Mouse (Mus musculus): ENCODE results near the gene 1700092M07Rik. TPM values are rescaled to one million over a fixed set of nuclear protein-coding genes. Genes with fewer than 3 reads are reported as not detected.
"Not testable (repeated sequence)": the region's sequence is repeated elsewhere in the genome, so short reads cannot be mapped to it uniquely, and the experiment has no call there.

1700092M07Rik gene
- polyA plus RNA-seq, 1 experiment from 2014 or later, result 3.1 TPM

DNA sequence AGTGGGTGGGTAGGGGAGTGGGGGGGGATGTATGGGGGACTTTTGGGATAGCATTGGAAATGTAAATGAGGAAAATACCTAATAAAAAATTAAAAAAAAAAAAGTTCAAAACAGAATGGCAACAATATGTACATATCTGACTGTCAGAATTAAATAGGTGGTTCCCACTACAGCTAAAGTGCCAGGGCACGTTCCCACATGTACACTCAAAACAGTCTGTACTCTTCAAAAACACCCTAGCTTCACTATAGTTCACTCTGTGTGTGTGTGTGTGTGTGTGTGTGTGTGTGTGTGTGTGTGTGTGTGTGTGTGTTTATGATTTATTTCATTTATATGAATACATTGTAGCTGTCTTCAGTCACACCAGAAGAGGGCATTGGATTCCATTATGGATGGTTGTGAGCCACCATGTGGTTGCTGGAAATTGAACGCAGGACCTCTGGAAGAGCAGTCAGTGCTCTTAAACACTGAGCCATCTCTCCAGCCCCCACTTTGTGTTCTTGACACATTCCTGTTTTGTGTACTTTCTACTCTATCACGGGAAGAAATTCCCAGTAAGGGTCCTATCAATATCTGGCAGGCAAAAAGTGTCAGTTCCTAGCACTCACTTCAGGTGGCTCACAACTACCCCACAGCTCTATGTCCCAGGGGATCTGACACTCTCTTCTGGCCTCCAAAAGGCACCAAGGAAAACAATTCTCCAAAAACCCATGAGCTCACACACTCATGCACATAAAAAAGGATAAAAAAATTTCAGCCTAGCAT is 12.0 kb upstream of the 1700092M07Rik start:
- not testable (repeated sequence) for H3K4me3 ChIP-seq (ENCODE audit: low read depth, low read length); H3K27ac ChIP-seq (ENCODE audit: low read depth, low read length); H3K9me3 ChIP-seq (ENCODE audit: control insufficient read depth, low read length); H3K9ac ChIP-seq (ENCODE audit: low read length); ATAC-seq (replicated peaks; ENCODE audit: low FRiP score); H3K4me1 ChIP-seq (replicated peaks; ENCODE audit: control insufficient read depth, insufficient read depth, low read length); DNase-seq (ENCODE audit: low spot score); H3K27me3 ChIP-seq (ENCODE audit: control insufficient read depth, insufficient read depth, low read length); H3K4me2 ChIP-seq (ENCODE audit: low read depth, low read length, severe bottlenecking)
- peaks cover 10% of the 10 kb centered on the region; the same call in 1 of the 2 replicates for H3K36me3 ChIP-seq (ENCODE audit: control insufficient read depth, insufficient read depth, low read length)
- 50% methylated on average over 3 of the region's 3 CpGs for WGBS

DNA sequence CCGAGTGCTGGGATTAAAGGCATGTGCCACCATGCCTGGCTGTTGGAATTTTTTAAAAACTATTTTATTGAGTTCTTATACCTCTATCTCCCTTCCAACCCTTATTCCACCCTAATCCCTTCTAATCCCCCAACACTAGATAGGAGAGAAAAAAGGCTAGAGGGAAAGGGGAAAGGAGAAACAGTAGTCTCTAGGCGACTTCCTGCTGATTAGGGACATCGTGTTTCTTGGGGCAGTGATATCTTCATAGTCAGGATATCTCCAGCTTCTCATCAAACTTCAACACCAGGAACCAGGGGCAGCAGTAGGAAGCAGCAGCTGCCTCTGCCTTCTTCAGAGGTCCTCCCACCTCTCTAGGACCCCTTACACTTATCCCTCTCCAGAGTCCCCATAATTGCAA is 6.2 kb upstream of the 1700092M07Rik start:
- H3K4me3 ChIP-seq (ENCODE audit: low read depth, low read length), result no peak overlapping the region
- DNase-seq (ENCODE audit: low spot score), result no peak
- no peak overlapping the region for H3K9ac ChIP-seq (ENCODE audit: low read length)
- no peaks in the 10 kb centered on the region for H3K9me3 ChIP-seq (ENCODE audit: control insufficient read depth, low read length)
- no peak overlapping the region for H3K4me2 ChIP-seq (ENCODE audit: low read depth, low read length, severe bottlenecking)
- peaks cover 2% of the 10 kb centered on the region; the same call in 1 of the 2 replicates for H3K36me3 ChIP-seq (ENCODE audit: control insufficient read depth, insufficient read depth, low read length)
- 79% methylated on average over 3 of the region's 3 CpGs for WGBS
- H3K27ac ChIP-seq (ENCODE audit: low read depth, low read length), result no peak overlapping the region
- no peaks in the 10 kb centered on the region for H3K27me3 ChIP-seq (ENCODE audit: control insufficient read depth, insufficient read depth, low read length)
- no peak for ATAC-seq (replicated peaks; ENCODE audit: low FRiP score)
- H3K4me1 ChIP-seq (replicated peaks; ENCODE audit: control insufficient read depth, insufficient read depth, low read length), result 0 out of 2 replicates have a peak, but pooled peaks cover 3% of the 10 kb centered on the region

DNA sequence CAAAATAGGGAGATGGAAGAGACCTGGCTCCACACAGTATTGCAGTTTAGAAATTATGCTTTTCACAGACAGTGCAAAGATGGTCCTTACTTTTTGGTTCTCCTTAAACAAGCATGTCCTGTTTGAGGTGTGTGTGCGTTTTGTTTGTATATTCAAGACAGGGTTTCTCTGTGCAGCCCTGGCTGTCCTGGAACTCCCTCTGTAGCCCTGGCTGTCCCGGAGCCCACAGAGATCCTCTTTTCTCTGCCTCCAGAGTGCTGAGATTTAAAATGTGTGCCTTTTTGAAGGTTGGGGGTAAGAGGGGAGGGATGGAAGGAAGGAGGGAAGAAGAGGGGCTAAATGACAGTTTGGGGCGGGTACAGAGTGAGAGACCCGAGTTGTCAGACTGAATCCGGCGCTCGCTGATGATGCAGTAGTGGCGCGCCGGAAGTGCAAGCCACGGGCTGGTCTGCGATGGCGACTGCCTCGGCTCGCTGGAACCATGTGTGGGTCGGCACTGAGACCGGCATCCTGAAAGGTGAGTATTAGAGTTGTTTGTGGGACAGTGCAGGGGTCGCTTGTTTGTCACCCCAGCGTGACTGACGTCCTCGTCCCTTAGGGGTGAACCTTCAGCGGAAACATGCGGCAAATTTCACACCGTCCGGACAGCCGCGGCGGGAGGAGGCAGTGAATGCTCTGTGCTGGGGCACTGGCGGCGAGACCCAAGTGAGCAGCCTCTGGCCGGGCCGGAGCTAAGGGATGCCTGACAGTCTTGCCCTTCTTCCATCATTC is 4.9 kb upstream of the 1700092M07Rik start, which contains the start of gene Wdr74:
TSS of gene Wdr74 (plus strand) at position 439 of the 771 bp plus-strand sequence.
- H3K4me1 ChIP-seq (replicated peaks; ENCODE audit: control insufficient read depth, insufficient read depth, low read length), result peaks cover 5% of the 10 kb centered on the region
- DNase-seq (ENCODE audit: low spot score) (peak; percentile 94), ATAC-seq (replicated peaks; ENCODE audit: low FRiP score) (peak; percentile 94)
- H3K27me3 ChIP-seq (ENCODE audit: control insufficient read depth, insufficient read depth, low read length), result no peaks in the 10 kb centered on the region
- no peaks in the 10 kb centered on the region for H3K9me3 ChIP-seq (ENCODE audit: control insufficient read depth, low read length)
- peak within 1 kb of the TSS; percentile 81 for H3K4me2 ChIP-seq (ENCODE audit: low read depth, low read length, severe bottlenecking)
- under 1% methylated on average over 32 of the region's 32 CpGs for WGBS
- H3K27ac ChIP-seq (ENCODE audit: low read depth, low read length), result no peak within 1 kb of the TSS
- H3K36me3 ChIP-seq (ENCODE audit: control insufficient read depth, insufficient read depth, low read length), result peaks cover 5% of the 10 kb centered on the region
- H3K4me3 ChIP-seq (ENCODE audit: low read depth, low read length), result peak within 1 kb of the TSS; percentile 88
- H3K9ac ChIP-seq (ENCODE audit: low read length), result peak within 1 kb of the TSS; percentile 75

DNA sequence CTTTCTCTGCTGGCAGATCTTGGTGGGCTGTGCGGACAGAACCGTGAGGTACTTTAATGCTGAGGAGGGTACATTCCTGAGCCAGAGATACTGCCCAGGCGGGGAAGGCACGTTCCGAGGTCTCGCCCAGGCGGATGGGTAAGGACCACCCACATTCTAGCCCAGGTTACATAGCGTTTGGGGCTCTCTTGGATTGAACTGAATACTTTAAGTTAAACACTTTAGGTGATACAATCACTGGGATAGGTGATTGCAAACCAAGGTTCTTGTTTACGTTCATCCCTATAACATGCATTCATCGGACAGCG is 4.4 kb upstream of the 1700092M07Rik start:
- WGBS, result 3% methylated on average over 11 of the region's 11 CpGs
- DNase-seq (ENCODE audit: low spot score), result no peak
- Histone ChIP-seq H3K4me2 (ENCODE audit: low read depth, low read length, severe bottlenecking) (peak overlapping the region; percentile 81), H3K9ac (ENCODE audit: low read length) (peak overlapping the region; percentile 75), H3K4me3 (ENCODE audit: low read depth, low read length) (peak overlapping the region; percentile 88), H3K27me3 (ENCODE audit: control insufficient read depth, insufficient read depth, low read length) (no peaks in the 10 kb centered on the region), H3K36me3 (ENCODE audit: control insufficient read depth, insufficient read depth, low read length) (peaks cover 5% of the 10 kb centered on the region), H3K4me1 (replicated peaks; ENCODE audit: control insufficient read depth, insufficient read depth, low read length) (peaks cover 10% of the 10 kb centered on the region), H3K9me3 (ENCODE audit: control insufficient read depth, low read length) (no peaks in the 10 kb centered on the region), H3K27ac (ENCODE audit: low read depth, low read length) (no peak overlapping the region)
- no peak for ATAC-seq (replicated peaks; ENCODE audit: low FRiP score)

DNA sequence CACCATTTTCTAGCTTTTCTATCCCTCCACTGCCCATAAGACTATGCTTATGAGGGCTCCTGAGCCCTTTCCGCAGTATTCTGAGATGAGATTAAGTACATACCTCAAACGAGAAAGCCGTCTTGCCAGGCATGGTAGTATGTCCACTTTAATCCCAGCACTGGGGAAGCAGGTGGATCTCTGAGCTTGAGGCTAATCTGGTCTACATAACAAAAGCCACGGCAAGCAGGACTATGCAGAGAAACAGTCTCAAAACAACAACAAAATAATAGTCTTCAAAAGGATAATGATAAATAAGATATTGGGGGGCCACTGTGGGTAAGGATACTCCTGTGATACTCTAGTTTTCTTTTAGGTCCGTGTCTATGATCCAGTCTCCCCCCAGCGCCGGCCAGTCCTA is 1.6 kb upstream of the 1700092M07Rik start:
- H3K9ac ChIP-seq (ENCODE audit: low read length), result no peak overlapping the region
- no peaks in the 10 kb centered on the region for H3K9me3 ChIP-seq (ENCODE audit: control insufficient read depth, low read length)
- H3K4me2 ChIP-seq (ENCODE audit: low read depth, low read length, severe bottlenecking), result no peak overlapping the region
- peaks cover 15% of the 10 kb centered on the region for H3K4me1 ChIP-seq (replicated peaks; ENCODE audit: control insufficient read depth, insufficient read depth, low read length)
- peaks cover 8% of the 10 kb centered on the region for H3K36me3 ChIP-seq (ENCODE audit: control insufficient read depth, insufficient read depth, low read length)
- DNase-seq (ENCODE audit: low spot score), result no peak
- no peak overlapping the region for H3K4me3 ChIP-seq (ENCODE audit: low read depth, low read length)
- H3K27ac ChIP-seq (ENCODE audit: low read depth, low read length), result no peak overlapping the region
- no peaks in the 10 kb centered on the region for H3K27me3 ChIP-seq (ENCODE audit: control insufficient read depth, insufficient read depth, low read length)
- no peak for ATAC-seq (replicated peaks; ENCODE audit: low FRiP score)
- 92% methylated on average over 7 of the region's 7 CpGs for WGBS

DNA sequence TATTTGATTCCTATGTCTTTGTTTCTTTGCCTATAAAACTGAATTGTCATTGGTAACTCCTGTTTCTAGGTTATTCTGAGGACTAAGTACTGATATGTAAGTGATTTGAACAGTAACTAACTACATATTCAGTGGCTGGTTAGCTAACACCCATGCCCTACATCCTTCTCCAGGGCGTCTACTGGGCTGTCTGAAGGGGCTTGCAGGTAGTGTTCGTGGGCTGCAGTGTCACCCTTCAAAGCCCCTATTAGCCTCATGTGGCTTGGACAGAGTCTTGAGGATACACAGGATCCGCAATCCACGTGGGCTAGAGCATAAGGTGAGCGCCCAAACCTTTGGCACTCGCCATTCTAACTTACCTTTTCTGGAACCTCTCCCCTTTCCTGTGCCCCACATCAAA is 872 bp upstream of the 1700092M07Rik start:
- DNase-seq (ENCODE audit: low spot score) (no peak), ATAC-seq (replicated peaks; ENCODE audit: low FRiP score) (no peak)
- H3K36me3 ChIP-seq (ENCODE audit: control insufficient read depth, insufficient read depth, low read length), result peaks cover 8% of the 10 kb centered on the region
- H3K9ac ChIP-seq (ENCODE audit: low read length), result no peak overlapping the region
- no peak overlapping the region for H3K4me2 ChIP-seq (ENCODE audit: low read depth, low read length, severe bottlenecking)
- peaks cover 15% of the 10 kb centered on the region for H3K4me1 ChIP-seq (replicated peaks; ENCODE audit: control insufficient read depth, insufficient read depth, low read length)
- H3K27ac ChIP-seq (ENCODE audit: low read depth, low read length), result no peak overlapping the region
- WGBS, result 90% methylated on average over 6 of the region's 6 CpGs
- H3K4me3 ChIP-seq (ENCODE audit: low read depth, low read length), result no peak overlapping the region
- no peaks in the 10 kb centered on the region for H3K27me3 ChIP-seq (ENCODE audit: control insufficient read depth, insufficient read depth, low read length)
- H3K9me3 ChIP-seq (ENCODE audit: control insufficient read depth, low read length), result no peaks in the 10 kb centered on the region

DNA sequence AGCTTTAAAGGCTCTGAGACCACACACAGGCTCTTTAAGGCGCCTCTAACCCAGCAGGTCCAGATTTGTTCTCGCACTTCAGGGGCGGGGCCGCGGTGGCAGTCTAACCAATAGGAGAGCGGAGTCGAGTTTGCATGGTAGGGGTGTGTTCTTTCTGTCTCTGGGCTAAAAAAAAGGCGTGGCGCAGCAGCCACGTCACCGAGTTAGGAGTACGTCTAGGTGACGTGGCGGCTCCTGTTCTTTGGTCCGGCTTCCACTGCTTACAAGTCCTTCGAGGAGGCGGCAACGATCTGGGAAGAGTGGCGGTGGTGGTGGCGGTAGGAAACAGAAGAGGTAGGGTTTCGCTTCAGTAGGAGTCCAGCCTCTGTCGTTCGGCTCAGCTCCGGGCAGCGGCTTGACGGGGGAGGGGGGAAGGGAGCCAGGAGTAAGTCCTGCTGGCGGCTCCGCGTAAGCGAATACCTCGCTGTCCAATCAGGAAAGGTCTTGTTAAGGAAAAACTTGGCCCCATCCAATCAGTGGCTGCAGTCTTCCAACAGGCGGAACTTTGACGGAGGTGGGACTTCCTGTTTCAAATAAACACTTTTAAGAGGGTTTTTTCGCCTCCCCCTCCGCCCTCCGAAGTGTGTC is 838 bp downstream of the 1700092M07Rik start, which contains the start of gene Stx5a:
TSS of gene Stx5a (plus strand) at position 171 of the 627 bp plus-strand sequence.
- WGBS, result under 1% methylated on average over 36 of the region's 36 CpGs
- H3K9ac ChIP-seq (ENCODE audit: low read length), result peak within 1 kb of the TSS; percentile 62
- ATAC-seq (replicated peaks; ENCODE audit: low FRiP score) (peak; percentile 98), DNase-seq (ENCODE audit: low spot score) (peak; percentile 96)
- H3K9me3 ChIP-seq (ENCODE audit: control insufficient read depth, low read length), result no peaks in the 10 kb centered on the region
- H3K27me3 ChIP-seq (ENCODE audit: control insufficient read depth, insufficient read depth, low read length), result no peaks in the 10 kb centered on the region
- H3K36me3 ChIP-seq (ENCODE audit: control insufficient read depth, insufficient read depth, low read length), result peaks cover 8% of the 10 kb centered on the region
- peaks cover 12% of the 10 kb centered on the region for H3K4me1 ChIP-seq (replicated peaks; ENCODE audit: control insufficient read depth, insufficient read depth, low read length)
- peak within 1 kb of the TSS; percentile 79 for H3K4me2 ChIP-seq (ENCODE audit: low read depth, low read length, severe bottlenecking)
- H3K4me3 ChIP-seq (ENCODE audit: low read depth, low read length), result peak within 1 kb of the TSS; percentile 67
- peak within 1 kb of the TSS; percentile 87 for H3K27ac ChIP-seq (ENCODE audit: low read depth, low read length)

DNA sequence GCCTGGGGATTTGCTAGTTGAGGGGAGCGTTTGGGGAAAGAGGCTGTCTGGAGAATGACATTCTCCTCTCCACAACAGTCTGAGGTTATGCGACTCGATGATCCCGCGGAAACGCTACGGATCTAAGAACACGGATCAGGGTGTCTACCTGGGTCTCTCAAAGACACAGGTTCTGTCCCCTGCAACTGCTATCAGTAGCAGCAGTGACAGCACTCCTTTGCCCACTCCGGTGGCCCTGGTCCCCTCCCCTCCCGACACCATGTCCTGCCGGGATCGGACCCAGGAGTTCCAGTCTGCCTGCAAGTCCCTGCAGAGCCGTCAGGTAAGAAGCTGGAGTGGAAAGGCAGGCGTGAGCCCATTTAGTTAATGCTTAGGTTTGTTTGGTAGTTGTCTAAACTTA is 1.7 kb downstream of the 1700092M07Rik start:
- peak overlapping the region; percentile 67 for H3K4me3 ChIP-seq (ENCODE audit: low read depth, low read length)
- peaks cover 8% of the 10 kb centered on the region for H3K36me3 ChIP-seq (ENCODE audit: control insufficient read depth, insufficient read depth, low read length)
- peaks cover 12% of the 10 kb centered on the region for H3K4me1 ChIP-seq (replicated peaks; ENCODE audit: control insufficient read depth, insufficient read depth, low read length)
- no peak overlapping the region for H3K27ac ChIP-seq (ENCODE audit: low read depth, low read length)
- no peaks in the 10 kb centered on the region for H3K27me3 ChIP-seq (ENCODE audit: control insufficient read depth, insufficient read depth, low read length)
- peak overlapping the region; percentile 79 for H3K4me2 ChIP-seq (ENCODE audit: low read depth, low read length, severe bottlenecking)
- DNase-seq (ENCODE audit: low spot score) (peak; percentile 55), ATAC-seq (replicated peaks; ENCODE audit: low FRiP score) (no peak)
- H3K9ac ChIP-seq (ENCODE audit: low read length), result peak overlapping the region; percentile 62
- WGBS, result 25% methylated on average over 14 of the region's 14 CpGs
- no peaks in the 10 kb centered on the region for H3K9me3 ChIP-seq (ENCODE audit: control insufficient read depth, low read length)
